Mouse (Mus musculus) effector memory CD4-positive, alpha-beta T cell, adult 7 months (primary cell): ENCODE measurements around the gene Msrb1. TPM values are rescaled to one million over a fixed set of nuclear protein-coding genes. Genes with fewer than 3 reads are reported as not detected.

ENCODE experiments used
- polyA plus RNA-seq: library from polyadenylated mRNA; unstranded; fragments of 100-300 nt; shearing (Covaris generic); gene quantifications from one replicate; pipeline ENCODE4 v1.2.1, GENCODE M21; 2017

Gene Msrb1
- 9.2 TPM for polyA plus RNA-seq

GRCm38 (mm10) chr17:24736330-24737051 is at the start of gene Msrb1:
Gene Msrb1, plus strand, starts transcription at chr17:24736642.

GRCm38 (mm10) chr17:24689251-24690081 is 47.0 kb upstream of the Msrb1 start, which contains the start of gene Syngr3:
Gene Syngr3, minus strand, starts transcription at chr17:24689955.

GRCm38 (mm10) chr17:24696011-24696697 is 40.3 kb upstream of the Msrb1 start, which contains the start of the genes Gfer and Noxo1:
Gene Gfer, minus strand, starts transcription at chr17:24696156.
Gene Noxo1, plus strand, starts transcription at chr17:24696234.

GRCm38 (mm10) chr17:24706982-24707800 is 29.3 kb upstream of the Msrb1 start, which contains the start of gene Tbl3:
Gene Tbl3, minus strand, starts transcription at chr17:24707660.

GRCm38 (mm10) chr17:24717943-24718342 is 18.5 kb upstream of the Msrb1 start, which contains the start of the genes Rnf151 and Rps2:
Gene Rnf151, minus strand, starts transcription at chr17:24718063.
Gene Rps2, plus strand, starts transcription at chr17:24718116.

GRCm38 (mm10) chr17:24724184-24724583 is 12.3 kb upstream of the Msrb1 start, which contains the start of gene Ndufb10:
Gene Ndufb10, minus strand, starts transcription at chr17:24724478.

GRCm38 (mm10) chr17:24727618-24728017 is 8.8 kb upstream of the Msrb1 start, which contains the start of gene Rpl3l:
Gene Rpl3l, plus strand, starts transcription at chr17:24727820.

GRCm38 (mm10) chr17:24752415-24753394 is 16.3 kb downstream of the Msrb1 start, which contains the start of gene Hs3st6:
Gene Hs3st6, plus strand, starts transcription at chr17:24752988.

Other genes starting within 250 kb of the Msrb1 start
- 0.39 TPM for gene Caskin1, start 248.0 kb upstream of the Msrb1 start, polyA plus RNA-seq
- 57.3 TPM for gene Traf7, start 208.7 kb upstream of the Msrb1 start, polyA plus RNA-seq
- 2.1 TPM for gene Rab26, start 202.4 kb upstream of the Msrb1 start, polyA plus RNA-seq
- gene Pkd1, start 186.8 kb upstream of the Msrb1 start, polyA plus RNA-seq, result 41.2 TPM
- 34.6 TPM for gene Tsc2, start 104.0 kb upstream of the Msrb1 start, polyA plus RNA-seq
- 3.4 TPM for gene Nthl1, start 104.0 kb upstream of the Msrb1 start, polyA plus RNA-seq
- not detected for gene Slc9a3r2, start 86.3 kb upstream of the Msrb1 start, polyA plus RNA-seq
- gene Npw, start 78.2 kb upstream of the Msrb1 start, polyA plus RNA-seq, result not detected
- 17.8 TPM for gene Zfp598, start 67.0 kb upstream of the Msrb1 start, polyA plus RNA-seq
- 1.9 TPM for gene Syngr3, start 46.7 kb upstream of the Msrb1 start, polyA plus RNA-seq
- gene Gfer, start 40.5 kb upstream of the Msrb1 start, polyA plus RNA-seq, result 27.8 TPM
- 2.1 TPM for gene Noxo1, start 40.4 kb upstream of the Msrb1 start, polyA plus RNA-seq
- gene Tbl3, start 29.0 kb upstream of the Msrb1 start, polyA plus RNA-seq, result 45.0 TPM
- not detected for gene Rnf151, start 18.6 kb upstream of the Msrb1 start, polyA plus RNA-seq
- 933 TPM for gene Rps2, start 18.5 kb upstream of the Msrb1 start, polyA plus RNA-seq
- gene Ndufb10, start 12.2 kb upstream of the Msrb1 start, polyA plus RNA-seq, result 150 TPM
- not detected for gene Rpl3l, start 8.8 kb upstream of the Msrb1 start, polyA plus RNA-seq
- not detected for gene Hs3st6, start 16.3 kb downstream of the Msrb1 start, polyA plus RNA-seq
- not detected for gene Meiob, start 67.6 kb downstream of the Msrb1 start, polyA plus RNA-seq
- gene Hagh, start 103.5 kb downstream of the Msrb1 start, polyA plus RNA-seq, result 30.3 TPM
- 0.34 TPM for gene Fahd1, start 113.7 kb downstream of the Msrb1 start, polyA plus RNA-seq
- not detected for gene Igfals, start 129.4 kb downstream of the Msrb1 start, polyA plus RNA-seq
- gene Nubp2, start 149.7 kb downstream of the Msrb1 start, polyA plus RNA-seq, result 65.8 TPM
- 82.4 TPM for gene Spsb3, start 150.0 kb downstream of the Msrb1 start, polyA plus RNA-seq
- 22.2 TPM for gene Eme2, start 158.4 kb downstream of the Msrb1 start, polyA plus RNA-seq
- 49.7 TPM for gene Mrps34, start 158.5 kb downstream of the Msrb1 start, polyA plus RNA-seq
- gene Nme3, start 159.9 kb downstream of the Msrb1 start, polyA plus RNA-seq, result 26.7 TPM
- 50.7 TPM for gene Mapk8ip3, start 200.3 kb downstream of the Msrb1 start, polyA plus RNA-seq
- gene Jpt2, start 224.0 kb downstream of the Msrb1 start, polyA plus RNA-seq, result 23.0 TPM